Mouse (Mus musculus) monocyte, adult 5-6 weeks (primary cell): ENCODE results near the gene Wdr73. TPM values are rescaled to one million over a fixed set of nuclear protein-coding genes. Genes with fewer than 3 reads are reported as not detected.

Source experiments
- ATAC-seq: fragments of 153-309, 156-312 bp; replicated peaks from 2 replicates; pipeline ENCODE4 v1.8.0; 2017; ENCODE audit warnings: mild to moderate bottlenecking; ENCODE audit not compliant: low TSS enrichment, insufficient number of reproducible peaks, severe bottlenecking, poor library complexity, low FRiP score
- total RNA-seq: library from RNA; stranded (forward); fragments of 200-1000, 200-491, 200-594 nt; gene quantifications from 3 replicates; pipeline ENCODE4 v1.2.3, GENCODE M21; 2017

Gene Wdr73
- total RNA-seq, 1 experiment from 2014 or later, result 25.2 TPM

GRCm38 (mm10) chr7:80863520-80863919 is 37.5 kb downstream of the Wdr73 start:
- ATAC-seq, result no peak

GRCm38 (mm10) chr7:80862475-80862874 is 38.6 kb downstream of the Wdr73 start:
- no peak for ATAC-seq

GRCm38 (mm10) chr7:80860729-80861274 is 40.3 kb downstream of the Wdr73 start, which contains the start of gene Zscan2:
Gene Zscan2 (plus strand): TSS chr7:80860920.
- ATAC-seq, result peak; percentile 92

GRCm38 (mm10) chr7:80860227-80860626 is 40.8 kb downstream of the Wdr73 start:
- peak; percentile 40 for ATAC-seq

GRCm38 (mm10) chr7:80857181-80857580 is 43.9 kb downstream of the Wdr73 start:
- ATAC-seq, result peak; percentile 70

GRCm38 (mm10) chr7:80855316-80855715 is 45.8 kb downstream of the Wdr73 start:
- ATAC-seq, result no peak

- ATAC-seq, result no peak
Observed at GRCm38 (mm10) chr7:80853218-80853617, 47.9 kb downstream of the Wdr73 start.

GRCm38 (mm10) chr7:80850520-80850919 is 50.5 kb downstream of the Wdr73 start:
- ATAC-seq, result no peak

GRCm38 (mm10) chr7:80849710-80850109 is 51.4 kb downstream of the Wdr73 start:
- ATAC-seq, result peak; percentile 79

- no peak for ATAC-seq
Observed at GRCm38 (mm10) chr7:80849267-80849666, 51.8 kb downstream of the Wdr73 start.

GRCm38 (mm10) chr7:80846709-80847108 is 54.4 kb downstream of the Wdr73 start:
- no peak for ATAC-seq

- no peak for ATAC-seq
Observed at GRCm38 (mm10) chr7:80846280-80846678, 54.8 kb downstream of the Wdr73 start.

- peak; percentile 83 for ATAC-seq
Observed at GRCm38 (mm10) chr7:80845621-80846279, 55.3 kb downstream of the Wdr73 start.

- ATAC-seq, result no peak
Observed at GRCm38 (mm10) chr7:80844691-80845090, 56.4 kb downstream of the Wdr73 start.

GRCm38 (mm10) chr7:80843910-80844640 is 57.0 kb downstream of the Wdr73 start:
- no peak for ATAC-seq

GRCm38 (mm10) chr7:80843176-80843575 is 57.9 kb downstream of the Wdr73 start:
- no peak for ATAC-seq

GRCm38 (mm10) chr7:80842132-80842531 is 58.9 kb downstream of the Wdr73 start:
- no peak for ATAC-seq

GRCm38 (mm10) chr7:80840937-80841336 is 60.1 kb downstream of the Wdr73 start:
- no peak for ATAC-seq
